Mouse (Mus musculus): ENCODE results near the gene Iqub.

DNA sequence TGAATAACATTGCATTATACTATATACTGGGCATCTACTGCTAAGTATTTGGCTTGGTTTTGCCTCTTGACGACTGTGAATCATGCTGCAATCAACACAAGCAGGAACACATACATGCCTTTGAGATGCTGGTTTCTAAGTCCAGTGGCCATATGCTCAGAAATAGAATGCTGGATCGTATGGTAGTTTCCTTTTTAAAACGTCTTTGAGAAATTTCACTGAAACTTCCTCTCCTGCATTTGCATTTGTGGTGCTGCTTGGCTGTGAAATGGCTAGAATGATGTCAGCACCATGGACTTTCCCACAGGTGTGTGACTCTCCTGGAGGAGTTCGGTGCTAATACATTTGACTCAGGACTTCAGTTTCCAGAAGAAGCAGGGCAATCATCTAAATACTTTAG, 25.2 kb upstream of the Iqub start:
- TF ChIP-seq POLR2A (IDR thresholded peaks at IDR 0.05; ENCODE audit: control insufficient read depth, low read depth, low read length) (no peak), CTCF (IDR thresholded peaks at IDR 0.05; ENCODE audit: control insufficient read depth, insufficient read depth, insufficient replicate concordance, low read depth, low read length) (no peak)

All from testis, adult 2 months (tissue).